Mouse (Mus musculus) ES-E14 (cell line): ENCODE results near the gene Mark2.

Source experiments
- HCFC1 ChIP-seq: IDR thresholded peaks from 2 replicates; pipeline ENCODE4 v1.6.1; 2012; ENCODE audit warnings: low read length, inconsistent platforms, borderline replicate concordance; ENCODE audit not compliant: insufficient read depth
- MAFK ChIP-seq: IDR thresholded peaks from 2 replicates; pipeline ENCODE4 v1.6.1; 2014; ENCODE audit warnings: mild to moderate bottlenecking, low read depth, low read length, inconsistent platforms; ENCODE audit not compliant: insufficient read depth
- ZC3H11A ChIP-seq: IDR thresholded peaks from 2 replicates; pipeline ENCODE4 v1.6.1; 2012; ENCODE audit warnings: low read depth, mild to moderate bottlenecking, inconsistent platforms, low read length, borderline replicate concordance
- ZNF384 ChIP-seq: IDR thresholded peaks from 2 replicates; pipeline ENCODE4 v1.6.1; 2012; ENCODE audit warnings: low read depth, low read length, inconsistent platforms

DNA sequence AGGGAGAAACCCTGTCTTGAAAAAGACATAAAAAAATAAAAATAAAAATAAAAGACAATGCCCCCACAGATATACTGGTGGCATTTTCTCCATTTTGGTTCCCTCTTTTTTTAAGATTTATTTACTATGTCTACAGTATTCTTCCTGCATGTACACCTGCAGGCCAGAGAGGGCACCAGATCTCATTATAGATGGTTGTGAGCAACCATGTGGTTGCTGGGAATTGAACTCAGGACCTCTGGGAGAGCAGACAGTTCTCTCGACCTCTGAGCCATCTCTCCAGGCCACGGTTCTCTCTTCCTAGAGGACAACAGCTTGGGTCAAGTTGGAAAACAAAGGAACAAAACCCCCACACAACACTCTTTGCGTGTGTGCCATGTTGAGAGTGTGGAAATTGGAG is 79.7 kb downstream of the Mark2 start:
- no peak for TF ChIP-seq MAFK
- TF ChIP-seq ZC3H11A = no peak
- TF ChIP-seq HCFC1 = no peak
- TF ChIP-seq ZNF384 = no peak
